Mouse (Mus musculus): ENCODE measurements around the gene Gm10160.
A peak's percentile ranks its signal among the peaks of the same experiment; 100 is the strongest.

- TF ChIP-seq CTCF (IDR thresholded peaks at IDR 0.05; ENCODE audit: extremely low read depth, insufficient read depth, low read length) (no peak), POLR2A (IDR thresholded peaks at IDR 0.05; ENCODE audit: extremely low read depth, insufficient read depth, low read length) (peak; percentile 70)
These were observed 26.2 kb downstream of the Gm10160 start, which contains the start of gene Btbd1 for GRCm38 (mm10) chr7:81829379-81829894.
